Mouse (Mus musculus): Measurements from ENCODE around the gene Tuft1.
"Not testable (repeated sequence)": the region's sequence is repeated elsewhere in the genome, so short reads cannot be mapped to it uniquely, and the experiment has no call there.

DNA sequence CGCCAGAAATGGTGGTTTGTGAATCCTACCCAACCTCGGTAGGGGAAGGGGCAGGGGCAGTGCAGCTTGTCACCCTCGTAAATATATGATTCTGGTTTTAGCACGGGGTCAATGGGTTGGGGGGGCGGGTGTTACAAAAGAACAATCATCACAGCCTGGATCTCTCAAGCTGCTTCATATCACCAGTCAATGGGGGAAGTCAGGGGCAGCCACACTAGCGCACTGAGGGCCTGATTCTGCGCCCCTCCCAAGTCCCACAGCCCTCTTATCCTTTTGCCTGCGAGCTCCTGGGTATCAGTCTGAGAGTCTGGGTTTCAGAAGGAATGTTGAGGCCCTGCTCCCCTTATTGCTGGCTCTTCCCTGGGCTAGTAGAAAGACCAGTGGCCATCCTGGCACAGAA, 35.2 kb upstream of the Tuft1 start:
- TF ChIP-seq CTCF (IDR thresholded peaks at IDR 0.05; ENCODE audit: borderline replicate concordance, insufficient read depth, low read length); POLR2A (IDR thresholded peaks at IDR 0.05; ENCODE audit: low read depth, low read length): not testable (repeated sequence)

All from embryonic fibroblast, embryonic 13.5 days (primary cell).